Mouse (Mus musculus) megakaryocyte progenitor cell, adult 5-6 weeks (primary cell): ENCODE results near the gene Lmo4. TPM values are rescaled to one million over a fixed set of nuclear protein-coding genes. Genes with fewer than 3 reads are reported as not detected.

Experiments
- ATAC-seq: replicated peaks from 2 replicates; pipeline ENCODE4 v1.8.0; 2016; ENCODE audit warnings: mild to moderate bottlenecking, moderate TSS enrichment, inconsistent platforms; ENCODE audit not compliant: poor library complexity
- total RNA-seq, 2 experiments: library from RNA; stranded (forward) in 1 of 2; stranded (reverse) in 1 of 2; fragments of 157-497, 149-512 nt in 1 of 2; fragments of 200-1000 nt in 1 of 2; gene quantifications; 2 replicates each; pipeline versions ENCODE4 v1.2.3 to v1.2.4; 2015 to 2017

Gene Lmo4
- total RNA-seq (2015): 147 and 167 TPM in 2 replicates
- 37.0 and 44.7 TPM in 2 replicates for total RNA-seq (2017)

- peak; percentile 41 for ATAC-seq
Observed at GRCm38 (mm10) chr3:144204413-144205311, at the start of gene Lmo4. TSS of gene Lmo4 (minus strand) at chr3:144205220.

- no peak for ATAC-seq
Observed at GRCm38 (mm10) chr3:144254281-144254680, 49.3 kb upstream of the Lmo4 start.

GRCm38 (mm10) chr3:144253018-144253417 lies 48.0 kb upstream of the Lmo4 start:
- peak; percentile 29 for ATAC-seq

- no peak for ATAC-seq
Observed at GRCm38 (mm10) chr3:144252109-144252508, 47.1 kb upstream of the Lmo4 start.

- peak; percentile 89 for ATAC-seq
Observed at GRCm38 (mm10) chr3:144242025-144242673, 37.1 kb upstream of the Lmo4 start.

GRCm38 (mm10) chr3:144241161-144241560 lies 36.1 kb upstream of the Lmo4 start:
- no peak for ATAC-seq

GRCm38 (mm10) chr3:144238482-144238881 lies 33.5 kb upstream of the Lmo4 start:
- ATAC-seq: peak; percentile 76

- ATAC-seq: peak; percentile 54
Observed at GRCm38 (mm10) chr3:144232347-144233008, 27.5 kb upstream of the Lmo4 start.

- peak; percentile 91 for ATAC-seq
Observed at GRCm38 (mm10) chr3:144231931-144232330, 26.9 kb upstream of the Lmo4 start.

- no peak for ATAC-seq
Observed at GRCm38 (mm10) chr3:144231419-144231818, 26.4 kb upstream of the Lmo4 start.

- no peak for ATAC-seq
Observed at GRCm38 (mm10) chr3:144230016-144230415, 25.0 kb upstream of the Lmo4 start.

- ATAC-seq: no peak
Observed at GRCm38 (mm10) chr3:144229312-144229711, 24.3 kb upstream of the Lmo4 start.

GRCm38 (mm10) chr3:144225456-144226240 lies 20.6 kb upstream of the Lmo4 start:
- peak; percentile 64 for ATAC-seq

- no peak for ATAC-seq
Observed at GRCm38 (mm10) chr3:144224594-144224993, 19.6 kb upstream of the Lmo4 start.

GRCm38 (mm10) chr3:144223377-144224105 lies 18.5 kb upstream of the Lmo4 start:
- ATAC-seq: no peak

GRCm38 (mm10) chr3:144222381-144222780 lies 17.4 kb upstream of the Lmo4 start:
- ATAC-seq: no peak

GRCm38 (mm10) chr3:144207498-144207897 lies 2.5 kb upstream of the Lmo4 start:
- peak; percentile 44 for ATAC-seq

- ATAC-seq: no peak
Observed at GRCm38 (mm10) chr3:144206942-144207341, 1.9 kb upstream of the Lmo4 start.

GRCm38 (mm10) chr3:144206261-144206660 lies 1.2 kb upstream of the Lmo4 start:
- ATAC-seq: no peak
